Mouse (Mus musculus) cerebellum, adult 2 months (tissue): ENCODE results near the gene Tcf15.

Experiments
- CTCF ChIP-seq: fragments of 200-500 bp; IDR thresholded peaks from 2 replicates; pipeline ENCODE4 v1.5.1; 2011; ENCODE audit warnings: low read depth, mild to moderate bottlenecking, control low read depth, low read length, moderate library complexity, borderline replicate concordance; ENCODE audit not compliant: insufficient read depth
- POLR2A ChIP-seq: fragments of 200-500 bp; IDR thresholded peaks from 2 replicates; pipeline ENCODE4 v1.6.1; 2011; ENCODE audit warnings: low read length, control low read depth, borderline replicate concordance; ENCODE audit not compliant: insufficient read depth

- no peak for TF ChIP-seq POLR2A
- no peak for TF ChIP-seq CTCF
Measured at GRCm38 (mm10) chr2:152196896-152197295, 53.5 kb downstream of the Tcf15 start.
